ENCODE assay signal across 14 mouse cellular contexts in the genomic region with DNA sequence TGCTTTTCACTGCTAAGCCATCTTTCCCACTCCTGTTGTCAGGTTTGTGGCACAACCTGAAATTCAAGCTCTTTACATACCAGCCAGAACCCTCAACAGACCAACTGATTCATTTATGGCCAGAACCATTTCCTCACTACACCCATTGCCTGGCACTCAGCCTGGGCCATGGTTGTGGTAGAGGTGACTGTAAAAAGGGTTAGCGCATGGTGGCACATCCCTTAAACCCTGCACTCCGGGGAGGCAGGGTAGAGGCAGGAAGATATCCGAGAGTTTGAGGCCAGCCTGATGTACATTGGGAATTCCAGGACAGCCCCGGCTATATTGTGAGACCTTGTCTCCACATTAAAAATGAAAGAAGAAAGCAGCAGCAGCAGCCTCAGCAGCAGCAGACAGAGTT. TPM values are rescaled to one million over a fixed set of nuclear protein-coding genes. Genes with fewer than 3 reads are reported as not detected.
DNase-seq lines count a peak whose midpoint lies in the region; ATAC-seq and TF ChIP-seq lines count a peak whose summit lies in the region.
"Had no signal": no experiment of that assay in that cellular context is flagged by ENCODE, and none has a peak within 500 bp of the region (broad histone marks: within the 10 kb centered on the region; RNA-seq: fewer than 3 reads in every experiment).

No protein-coding gene starts in this region.

- DNase-seq in heart, postnatal 0 days (ENCODE audit: low spot score): no peak
- DNase-seq in lung, postnatal 0 days (ENCODE audit: low spot score): no peak
- no peak for DNase-seq in lung, postnatal 14 days
- no peak for DNase-seq in stomach, postnatal 0 days (ENCODE audit: low spot score)
- DNase-seq in adrenal gland, postnatal 25 days: no peak
- DNase-seq: cerebellum, adult 11 months; gastrocnemius, postnatal 25 days; left cerebral cortex, postnatal 4 days had no signal

- 87% methylated on average over 4 of the region's 4 CpGs for WGBS in heart, postnatal 0 days
- WGBS in heart, embryonic 12.5 days: 88% methylated on average over 4 of the region's 4 CpGs
- WGBS in lung, postnatal 0 days: 81% methylated on average over 4 of the region's 4 CpGs
- 88% methylated on average over 4 of the region's 4 CpGs for WGBS in intestine, embryonic 16.5 days
- 81% methylated on average over 4 of the region's 4 CpGs for WGBS in stomach, postnatal 0 days

- H3K9me3 ChIP-seq in heart, postnatal 0 days (replicated peaks; ENCODE audit: control insufficient read depth, low read length): no peaks in the 10 kb centered on the region
- no peaks in the 10 kb centered on the region for H3K9me3 ChIP-seq in heart, embryonic 12.5 days (replicated peaks)
- no peaks in the 10 kb centered on the region for H3K9me3 ChIP-seq in lung, postnatal 0 days (ENCODE audit: low read length)
- no peaks in the 10 kb centered on the region for H3K9me3 ChIP-seq in intestine, embryonic 16.5 days (ENCODE audit: control insufficient read depth, low read length)
- H3K9me3 ChIP-seq in stomach, postnatal 0 days (ENCODE audit: control insufficient read depth, low read length): no peaks in the 10 kb centered on the region
- H3K9me3 ChIP-seq: forebrain, embryonic 15.5 days had no signal

- no peak overlapping the region for H3K9ac ChIP-seq in heart, postnatal 0 days (replicated peaks; ENCODE audit: low read depth, low read length)
- no peak overlapping the region for H3K9ac ChIP-seq in heart, embryonic 12.5 days
- H3K9ac ChIP-seq in lung, postnatal 0 days (replicated peaks; ENCODE audit: low read depth): no peak overlapping the region
- H3K9ac ChIP-seq in intestine, embryonic 16.5 days (ENCODE audit: low read depth, low read length): no peak overlapping the region
- H3K9ac ChIP-seq in stomach, postnatal 0 days (ENCODE audit: low read length): no peak overlapping the region
- H3K9ac ChIP-seq: forebrain, embryonic 15.5 days; hindbrain, embryonic 14.5 days had no signal

- TF ChIP-seq EP300 in heart, postnatal 0 days (IDR thresholded peaks at IDR 0.05; ENCODE audit: low read depth): no peak
- no peak for TF ChIP-seq EP300 in lung, postnatal 0 days (IDR thresholded peaks at IDR 0.05)
- TF ChIP-seq EP300 in stomach, postnatal 0 days (optimal IDR thresholded peaks at IDR 0.05): no peak

- H3K27ac ChIP-seq in heart, postnatal 0 days (ENCODE audit: low read depth): peak overlapping the region; percentile 74
- H3K27ac ChIP-seq in heart, embryonic 12.5 days (ENCODE audit: poor library complexity, severe bottlenecking): no peak overlapping the region
- 0 out of 2 replicates have a peak overlapping the region, but pooled peaks have one; percentile 12 for H3K27ac ChIP-seq in lung, postnatal 0 days (ENCODE audit: low read length)
- H3K27ac ChIP-seq in intestine, embryonic 16.5 days (ENCODE audit: low read length): peak overlapping the region; percentile 55
- peak overlapping the region; percentile 56; the same call in 1 of the 2 replicates for H3K27ac ChIP-seq in stomach, postnatal 0 days (replicated peaks)
- H3K27ac ChIP-seq: forebrain, embryonic 15.5 days; hindbrain, embryonic 14.5 days had no signal

- no peak overlapping the region for H3K4me2 ChIP-seq in heart, postnatal 0 days (ENCODE audit: low read depth, low read length)
- H3K4me2 ChIP-seq in heart, embryonic 12.5 days: no peak overlapping the region
- no peak overlapping the region for H3K4me2 ChIP-seq in lung, postnatal 0 days (replicated peaks; ENCODE audit: low read depth, low read length)
- H3K4me2 ChIP-seq in intestine, embryonic 16.5 days (ENCODE audit: low read depth, low read length): no peak overlapping the region
- no peak overlapping the region for H3K4me2 ChIP-seq in stomach, postnatal 0 days (replicated peaks; ENCODE audit: low read depth)
- H3K4me2 ChIP-seq: forebrain, embryonic 15.5 days; hindbrain, embryonic 14.5 days had no signal

- no peak overlapping the region for H3K4me3 ChIP-seq in heart, postnatal 0 days (ENCODE audit: low read depth, low read length)
- H3K4me3 ChIP-seq in heart, embryonic 12.5 days: no peak overlapping the region
- H3K4me3 ChIP-seq in lung, postnatal 0 days (ENCODE audit: low read depth, low read length): no peak overlapping the region
- no peak overlapping the region for H3K4me3 ChIP-seq in intestine, embryonic 16.5 days (ENCODE audit: low read length)
- no peak overlapping the region for H3K4me3 ChIP-seq in stomach, postnatal 0 days (ENCODE audit: low read depth, low read length)
- H3K4me3 ChIP-seq: forebrain, embryonic 15.5 days had no signal

- TF ChIP-seq CTCF in heart, postnatal 0 days (IDR thresholded peaks at IDR 0.05; ENCODE audit: low read depth): no peak
- no peak for TF ChIP-seq CTCF in lung, postnatal 0 days (IDR thresholded peaks at IDR 0.05)
- no peak for TF ChIP-seq CTCF in stomach, postnatal 0 days (IDR thresholded peaks at IDR 0.05; ENCODE audit: low read depth)

- H3K4me1 ChIP-seq in heart, postnatal 0 days (ENCODE audit: control insufficient read depth, insufficient read depth): peaks cover 21% of the 10 kb centered on the region; the same call in 1 of the 2 replicates
- peaks cover 48% of the 10 kb centered on the region for H3K4me1 ChIP-seq in heart, embryonic 12.5 days (replicated peaks)
- peaks cover 13% of the 10 kb centered on the region for H3K4me1 ChIP-seq in lung, postnatal 0 days (ENCODE audit: insufficient read depth, low read depth, low read length)
- H3K4me1 ChIP-seq in intestine, embryonic 16.5 days (ENCODE audit: control insufficient read depth, insufficient read depth, low read length): peaks cover 14% of the 10 kb centered on the region
- H3K4me1 ChIP-seq in stomach, postnatal 0 days (replicated peaks; ENCODE audit: control insufficient read depth, insufficient read depth): peaks cover 7% of the 10 kb centered on the region

- no peaks in the 10 kb centered on the region for H3K36me3 ChIP-seq in heart, postnatal 0 days (replicated peaks; ENCODE audit: control insufficient read depth, insufficient read depth, low read length)
- H3K36me3 ChIP-seq in heart, embryonic 12.5 days: no peaks in the 10 kb centered on the region
- H3K36me3 ChIP-seq in lung, postnatal 0 days (ENCODE audit: insufficient read depth, low read length): no peaks in the 10 kb centered on the region
- no peaks in the 10 kb centered on the region for H3K36me3 ChIP-seq in intestine, embryonic 16.5 days (ENCODE audit: control insufficient read depth, insufficient read depth, low read length)
- no peaks in the 10 kb centered on the region for H3K36me3 ChIP-seq in stomach, postnatal 0 days (ENCODE audit: control insufficient read depth, insufficient read depth, low read length)
- H3K36me3 ChIP-seq: forebrain, embryonic 15.5 days had no signal

- no peak for ATAC-seq in heart, postnatal 0 days (ENCODE audit: insufficient read depth, low read depth)
- no peak for ATAC-seq in heart, embryonic 12.5 days (ENCODE audit: insufficient number of reproducible peaks, low FRiP score)
- no peak for ATAC-seq in lung, postnatal 0 days
- ATAC-seq in intestine, embryonic 16.5 days: no peak
- ATAC-seq in stomach, postnatal 0 days (ENCODE audit: low FRiP score, low TSS enrichment): no peak
- ATAC-seq: forebrain, embryonic 15.5 days had no signal

- no peaks in the 10 kb centered on the region for H3K27me3 ChIP-seq in heart, postnatal 0 days (ENCODE audit: control insufficient read depth, insufficient read depth, low read length)
- no peaks in the 10 kb centered on the region for H3K27me3 ChIP-seq in heart, embryonic 12.5 days (replicated peaks)
- no peaks in the 10 kb centered on the region for H3K27me3 ChIP-seq in lung, postnatal 0 days (replicated peaks; ENCODE audit: insufficient read depth, low read length)
- no peaks in the 10 kb centered on the region for H3K27me3 ChIP-seq in intestine, embryonic 16.5 days (replicated peaks; ENCODE audit: control insufficient read depth, insufficient read depth, low read length)
- no peaks in the 10 kb centered on the region for H3K27me3 ChIP-seq in stomach, postnatal 0 days (ENCODE audit: control insufficient read depth, insufficient read depth, low read length)
- H3K27me3 ChIP-seq: forebrain, embryonic 15.5 days had no signal

RNA-seq across cellular contexts. Expression of a gene that starts 16.8 kb away (rescaled TPM):
- total RNA-seq in heart, postnatal 0 days (2014; rRNA removed; ENCODE audit: low replicate concordance): 0.50 TPM in 1 of 2 replicates, not detected in the other
- polyA plus RNA-seq in heart, postnatal 0 days (2015; fragmentation: Nextera tagmentation; extraction: Ambion mirVana): 0.78 and 0.90 TPM in 2 replicates
- polyA plus RNA-seq in heart, embryonic 12.5 days (2016; fragmentation: Nextera tagmentation; extraction: Ambion mirVana): 4.6 and 5.6 TPM in 2 replicates
- 6.8 and 10.4 TPM in 2 replicates for polyA plus RNA-seq in lung, postnatal 0 days (2015; fragmentation: Nextera tagmentation; extraction: Ambion mirVana)
- polyA plus RNA-seq in intestine, embryonic 16.5 days (2015; fragmentation: Nextera tagmentation; extraction: Ambion mirVana): 0.13 TPM in 1 of 2 replicates, not detected in the other
- polyA plus RNA-seq in stomach, postnatal 0 days (2015; fragmentation: Nextera tagmentation; extraction: Ambion mirVana): 0.05 and 0.13 TPM in 2 replicates
- 0.46 TPM in 1 of 2 replicates, not detected in the other for total RNA-seq in adrenal gland, postnatal 25 days (2021)
- total RNA-seq: gastrocnemius, postnatal 25 days; megakaryocyte, adult 5-6 weeks had no signal
- polyA plus RNA-seq: small intestine, adult 2 months had no signal
